Mouse (Mus musculus): ENCODE results near the gene Hmga2. TPM values are rescaled to one million over a fixed set of nuclear protein-coding genes. Genes with fewer than 3 reads are reported as not detected.

The Hmga2 gene
- 0.87 and 1.4 TPM in 2 replicates for polyA plus RNA-seq (2012; rRNA removed)

DNA sequence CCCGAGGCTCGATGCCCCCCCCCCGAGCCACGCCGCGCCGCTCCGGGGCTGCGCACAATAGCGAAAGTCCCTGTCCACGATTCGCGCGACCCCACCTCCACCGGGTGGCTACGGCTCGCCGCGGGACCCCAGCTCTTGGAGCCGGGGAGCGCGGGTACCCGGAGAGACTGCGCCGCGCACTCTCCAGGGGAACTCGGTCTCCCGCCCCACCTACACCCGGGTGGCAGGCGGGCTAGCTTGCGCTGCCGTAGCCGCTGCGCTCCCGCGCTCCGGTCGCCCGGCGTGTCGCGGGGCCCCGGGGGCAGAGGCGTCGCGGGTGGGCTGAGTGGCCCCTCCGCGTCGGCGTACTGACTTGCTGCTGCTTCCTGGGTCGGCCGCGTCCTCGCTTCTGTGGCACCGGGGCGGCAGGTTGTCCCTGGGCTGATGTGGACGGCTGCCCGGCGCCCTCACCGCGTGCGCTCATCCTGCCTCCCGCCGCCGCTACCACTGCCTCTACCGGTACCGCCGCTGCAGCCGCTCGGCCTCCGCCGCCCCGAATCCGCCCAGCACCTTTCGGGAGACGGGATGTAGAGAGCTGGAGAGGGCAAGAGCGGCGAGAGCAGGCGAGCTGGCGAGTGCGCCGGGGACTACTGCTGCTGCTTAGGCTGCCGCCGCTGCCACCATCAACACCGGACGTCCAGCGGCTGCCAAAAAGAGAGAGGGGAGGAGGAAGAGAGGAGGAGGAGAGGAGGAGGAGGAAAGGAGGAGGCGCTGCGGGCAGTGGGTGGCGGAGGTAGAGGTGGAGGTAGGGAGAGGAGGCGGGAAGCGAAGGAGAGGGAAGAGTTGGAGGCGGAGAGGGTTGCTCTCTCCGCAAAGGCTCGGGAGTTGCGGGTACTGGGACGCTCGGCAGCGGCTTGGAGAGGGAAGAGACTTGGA is at the start of gene Hmga2:
TSS of gene Hmga2 (minus strand) at position 869 of the 915 bp plus-strand sequence.

Other genes starting within 250 kb of the Hmga2 start
- 29.8 and 32.5 TPM in 2 replicates for gene Llph, start 249.4 kb downstream of the Hmga2 start, polyA plus RNA-seq (2012; rRNA removed)

All from central nervous system, embryonic 18 days (tissue).